Mouse (Mus musculus) cerebellum, adult 2 months (tissue): ENCODE data around the gene A830018L16Rik. TPM values are rescaled to one million over a fixed set of nuclear protein-coding genes. Genes with fewer than 3 reads are reported as not detected.

Experiments used
- DNase-seq, 2 experiments: peaks; one replicate each; pipeline ENCODE4 v3.0.0; 2021
- H3K27ac ChIP-seq: fragments of 200-500 bp; 2 replicates; pipeline ENCODE4 v1.5.1; 2012; ENCODE audit warnings: low read length, control low read depth, inconsistent platforms; ENCODE audit not compliant: insufficient read depth
- H3K27me3 ChIP-seq: fragments of 200-500 bp; 2 replicates; pipeline ENCODE4 v1.6.1; 2012; ENCODE audit warnings: inconsistent platforms, mild to moderate bottlenecking, low read length, moderate library complexity; ENCODE audit not compliant: control insufficient read depth, insufficient read depth
- H3K4me1 ChIP-seq: fragments of 200-500 bp; 2 replicates; pipeline ENCODE4 v1.6.1; 2011; ENCODE audit warnings: low read length; ENCODE audit not compliant: control insufficient read depth, insufficient read depth
- H3K4me3 ChIP-seq: fragments of 200-500 bp; replicated peaks from 2 replicates; pipeline ENCODE3; 2011; ENCODE audit warnings: mild to moderate bottlenecking, low read depth, low read length, control low read depth; ENCODE audit not compliant: insufficient read depth
- CTCF ChIP-seq: fragments of 200-500 bp; IDR thresholded peaks from 2 replicates; pipeline ENCODE4 v1.5.1; 2011; ENCODE audit warnings: low read depth, mild to moderate bottlenecking, control low read depth, low read length, moderate library complexity, borderline replicate concordance; ENCODE audit not compliant: insufficient read depth
- POLR2A ChIP-seq: fragments of 200-500 bp; IDR thresholded peaks from 2 replicates; pipeline ENCODE4 v1.6.1; 2011; ENCODE audit warnings: low read length, control low read depth, borderline replicate concordance; ENCODE audit not compliant: insufficient read depth
- WGBS: fragments of 180-500 bp; shearing (Covaris S2); methylation state at CpG from one replicate; pipeline ENCODE4 v1.1.7; 2018; 5-methylcytosine and 5-hydroxymethylcytosine counted together
- polyA plus RNA-seq: library from polyadenylated mRNA; depleted of rRNA; stranded (reverse); fragments of >200 nt; gene quantifications from 2 replicates; pipeline ENCODE4 v1.2.3, GENCODE M21; 2012; rRNA removed

A830018L16Rik gene
- polyA plus RNA-seq: 6.1 and 7.3 TPM in 2 replicates

DNA sequence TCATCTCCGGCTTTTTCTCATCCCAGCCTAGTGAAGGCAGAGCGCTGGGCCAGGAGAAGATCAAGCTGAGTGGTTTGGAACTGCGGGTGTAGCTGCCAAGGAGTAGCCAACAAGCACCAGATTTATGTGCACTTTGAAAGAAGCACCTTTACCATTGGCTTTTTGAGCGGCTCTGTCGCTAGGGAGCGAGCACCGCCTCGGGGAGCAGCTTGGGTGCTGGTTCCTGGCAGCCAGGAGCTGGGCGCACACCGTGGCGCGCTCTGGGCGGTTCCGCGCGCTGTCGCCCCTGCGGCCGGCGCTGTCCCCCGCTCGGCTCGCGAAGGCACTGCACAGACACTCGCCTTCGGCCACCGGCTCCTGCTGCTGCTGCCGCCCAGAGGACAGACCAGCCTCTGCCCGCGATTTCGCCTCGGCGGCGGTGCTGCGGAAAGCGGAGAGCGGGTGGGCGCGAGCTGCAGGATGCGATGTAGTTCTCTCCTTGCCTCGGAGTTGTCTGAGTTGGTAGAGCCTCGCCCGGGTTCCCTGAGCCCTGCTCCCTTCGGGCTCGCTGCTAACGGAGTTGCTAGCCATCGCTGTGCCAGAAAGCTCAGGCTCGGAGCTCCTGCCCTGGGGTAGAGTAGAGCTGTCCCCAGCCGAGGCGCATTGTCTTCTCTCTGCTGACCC lies at the start of gene A830018L16Rik:
A830018L16Rik (plus strand) TSS at position 212 of the 663 bp plus-strand sequence.
- peak; percentile 78 to 79 for DNase-seq
- no peaks in the 10 kb centered on the region for H3K27me3 ChIP-seq
- WGBS: under 1% methylated on average over 50 of the region's 50 CpGs
- H3K27ac ChIP-seq: no peak within 1 kb of the TSS
- H3K4me3 ChIP-seq: peak within 1 kb of the TSS; percentile 54
- TF ChIP-seq CTCF (peak; percentile 49), POLR2A (no peak)
- peaks cover 3% of the 10 kb centered on the region; the same call in 1 of the 2 replicates for H3K4me1 ChIP-seq

DNA sequence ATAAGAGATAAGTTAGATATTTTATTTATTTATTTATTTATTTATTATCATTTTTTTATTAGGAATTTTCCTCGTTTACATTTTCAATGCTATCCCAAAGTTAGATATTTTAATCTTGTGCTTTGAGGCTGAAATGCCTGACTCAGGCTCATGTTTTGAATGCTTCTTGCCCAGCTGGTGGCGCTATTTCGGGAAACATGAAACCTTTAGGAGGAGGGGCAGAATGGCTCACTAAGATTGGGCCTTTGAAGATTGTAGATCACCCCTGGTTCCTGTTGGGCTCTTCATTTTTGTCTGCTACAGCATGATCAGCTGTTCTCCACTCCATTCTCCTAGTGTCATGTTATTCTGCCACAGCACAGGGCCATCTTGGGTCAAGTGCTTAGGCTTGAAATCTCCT lies 28.1 kb upstream of the A830018L16Rik start:
- Histone ChIP-seq H3K27me3 (no peaks in the 10 kb centered on the region), H3K27ac (no peak overlapping the region), H3K4me3 (no peak overlapping the region), H3K4me1 (no peaks in the 10 kb centered on the region)
- WGBS: 66% methylated on average over 3 of the region's 3 CpGs
- DNase-seq: no peak
- no peak for TF ChIP-seq CTCF
- TF ChIP-seq POLR2A: no peak

DNA sequence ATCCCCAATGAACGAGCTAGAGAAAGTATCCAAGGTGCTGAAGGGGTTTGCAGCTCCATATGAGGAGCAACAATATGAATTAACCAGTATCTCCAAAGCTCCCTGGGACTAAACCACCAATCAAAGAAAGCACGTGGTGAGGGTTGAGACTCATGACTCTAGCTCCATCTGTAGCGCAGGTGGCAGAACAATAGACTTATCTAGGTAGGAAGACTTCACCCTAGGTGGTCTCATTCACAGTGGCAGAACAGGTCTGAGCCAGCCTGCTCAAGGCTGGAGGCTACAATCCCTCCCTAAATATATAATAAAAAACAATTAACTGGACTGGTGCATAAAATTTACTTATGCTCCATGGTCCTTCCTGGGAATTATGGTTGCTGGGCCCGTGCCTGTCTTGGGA lies 18.5 kb upstream of the A830018L16Rik start:
- no peaks in the 10 kb centered on the region for H3K4me1 ChIP-seq
- DNase-seq: no peak
- H3K27me3 ChIP-seq: no peaks in the 10 kb centered on the region
- H3K4me3 ChIP-seq: no peak overlapping the region
- WGBS: 53% methylated on average over 4 of the region's 4 CpGs
- H3K27ac ChIP-seq: no peak overlapping the region
- no peak for TF ChIP-seq CTCF
- no peak for TF ChIP-seq POLR2A

DNA sequence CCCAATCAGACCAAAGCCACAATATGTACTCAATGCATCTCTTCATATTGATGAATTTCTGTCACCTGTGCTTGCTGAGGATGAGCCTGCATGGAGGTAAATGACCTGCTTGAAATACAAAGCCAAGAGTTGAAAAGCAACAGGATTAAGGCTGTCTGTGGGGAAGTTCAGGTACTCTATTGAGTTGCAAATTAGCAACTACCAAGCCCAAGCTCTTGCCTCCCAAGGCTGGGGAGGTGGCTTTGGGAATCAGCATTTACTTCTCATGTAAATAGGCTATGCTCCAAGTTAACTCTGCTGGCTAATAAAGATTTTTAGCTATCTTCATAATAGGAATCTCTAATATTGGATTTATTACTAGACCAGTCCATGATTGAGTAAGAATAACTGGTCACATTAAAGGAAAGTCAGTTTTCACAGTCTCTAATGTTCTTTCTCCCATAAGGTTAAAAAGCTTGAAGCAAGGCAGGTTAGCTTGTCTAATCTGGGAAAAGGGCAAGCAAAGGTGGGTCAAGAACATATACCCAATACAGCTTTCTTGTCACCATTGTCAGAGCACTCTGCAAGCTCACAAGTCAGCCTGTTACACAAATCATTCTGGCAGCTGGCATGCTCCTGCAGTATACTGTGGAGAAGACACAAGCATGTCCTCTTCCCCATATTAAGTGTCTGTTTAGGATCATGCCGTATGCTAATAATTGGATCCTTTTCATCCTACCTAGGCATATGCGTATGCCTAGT lies 17.7 kb upstream of the A830018L16Rik start:
- TF ChIP-seq CTCF (no peak), POLR2A (no peak)
- no peak for DNase-seq
- no peak overlapping the region for H3K4me3 ChIP-seq
- H3K27me3 ChIP-seq: no peaks in the 10 kb centered on the region
- H3K27ac ChIP-seq: no peak overlapping the region
- no peaks in the 10 kb centered on the region for H3K4me1 ChIP-seq
- WGBS: 87% methylated on average over 2 of the region's 2 CpGs

DNA sequence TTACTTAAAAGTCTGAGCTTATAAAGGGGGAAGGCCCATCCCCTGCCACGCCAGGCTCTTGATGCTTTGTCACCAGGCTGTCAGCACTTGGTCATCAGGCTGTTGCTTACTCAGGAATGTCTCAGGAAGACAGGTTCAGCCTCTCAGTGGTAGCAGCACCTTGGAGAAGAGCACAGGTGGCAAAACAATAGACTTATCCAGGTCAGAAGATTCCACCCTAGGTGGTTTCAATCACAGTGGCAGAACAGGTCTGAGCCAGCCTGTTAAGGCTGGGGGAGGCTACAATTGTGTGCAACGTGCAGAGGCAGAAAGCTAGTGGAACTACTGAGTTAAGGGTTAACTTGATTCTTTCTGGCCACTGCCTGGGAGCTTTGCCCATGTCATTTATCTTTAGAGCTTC lies 12.7 kb upstream of the A830018L16Rik start:
- no peak overlapping the region for H3K4me3 ChIP-seq
- H3K4me1 ChIP-seq: no peaks in the 10 kb centered on the region
- no peaks in the 10 kb centered on the region for H3K27me3 ChIP-seq
- 53% methylated on average over 2 of the region's 2 CpGs for WGBS
- no peak for DNase-seq
- no peak overlapping the region for H3K27ac ChIP-seq
- no peak for TF ChIP-seq POLR2A
- no peak for TF ChIP-seq CTCF

DNA sequence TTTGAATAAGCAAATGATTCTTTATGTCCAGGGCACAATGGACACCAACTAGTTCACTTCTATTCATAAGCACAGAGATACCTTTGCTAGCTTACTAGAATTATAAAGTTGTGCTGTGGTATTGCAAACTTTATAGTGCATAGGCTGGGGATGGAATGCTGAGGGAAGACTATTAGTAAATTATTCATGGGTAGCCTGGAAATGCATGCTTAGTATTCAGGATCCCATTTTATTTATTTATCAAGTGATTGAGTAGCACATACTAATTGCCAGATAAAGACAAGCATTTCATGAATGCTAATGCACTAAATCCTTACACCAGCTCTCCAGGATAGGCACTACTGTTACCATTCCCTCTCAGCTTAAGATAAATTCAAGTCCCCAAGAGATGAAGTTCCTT lies 8.4 kb upstream of the A830018L16Rik start:
- DNase-seq: no peak

DNA sequence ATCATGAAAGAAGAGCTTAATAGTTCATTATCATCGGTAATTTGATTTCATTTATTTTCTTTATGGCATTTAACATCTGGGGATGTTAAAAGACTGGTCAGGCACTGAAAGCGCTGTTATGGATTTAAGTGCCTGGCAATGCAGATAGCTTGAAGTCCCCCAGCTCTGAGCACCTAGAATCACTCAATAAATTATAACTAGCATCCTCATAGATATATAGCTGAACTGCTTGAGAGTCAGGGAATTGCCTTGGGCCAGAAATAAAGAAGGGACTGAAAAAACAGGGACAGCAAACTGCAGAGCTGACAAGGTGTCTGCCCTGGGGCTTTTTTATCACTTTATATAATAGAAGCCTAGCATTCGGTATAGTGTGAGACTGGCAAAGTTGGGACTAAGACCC lies 7.9 kb upstream of the A830018L16Rik start:
- 92% methylated on average over 3 of the region's 3 CpGs for WGBS
- Histone ChIP-seq H3K27me3 (no peaks in the 10 kb centered on the region), H3K4me1 (no peaks in the 10 kb centered on the region), H3K27ac (no peak overlapping the region), H3K4me3 (no peak overlapping the region)
- TF ChIP-seq CTCF (no peak), POLR2A (no peak)
- DNase-seq: no peak

More for the DNA sequence above, 8.4 kb upstream of the A830018L16Rik start:
- H3K27ac ChIP-seq: no peak overlapping the region
- no peak overlapping the region for H3K4me3 ChIP-seq
- no peak for TF ChIP-seq POLR2A
- TF ChIP-seq CTCF: no peak
- no peaks in the 10 kb centered on the region for H3K27me3 ChIP-seq
- H3K4me1 ChIP-seq: no peaks in the 10 kb centered on the region

DNA sequence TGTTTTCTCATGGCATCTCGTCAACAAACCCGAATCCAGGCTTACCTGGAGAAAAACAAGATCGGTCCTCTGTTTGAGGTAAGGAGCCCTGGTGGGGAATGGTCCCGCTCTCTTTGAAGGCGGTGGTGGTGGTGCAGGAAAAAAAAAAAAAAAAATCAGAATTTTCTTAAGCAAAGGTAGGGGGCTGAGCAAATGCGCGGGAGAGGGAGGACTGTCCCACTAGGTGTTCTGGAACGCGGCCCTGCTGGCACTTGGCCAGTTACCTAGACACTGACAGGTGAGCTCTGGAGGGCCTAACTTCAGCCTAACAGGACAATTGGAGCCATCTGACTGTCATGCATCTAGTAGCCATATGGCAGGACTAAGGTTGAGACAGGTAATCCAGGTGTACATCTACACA lies 655 bp downstream of the A830018L16Rik start:
- Histone ChIP-seq H3K27ac (no peak overlapping the region), H3K27me3 (no peaks in the 10 kb centered on the region), H3K4me1 (peaks cover 3% of the 10 kb centered on the region; the same call in 1 of the 2 replicates), H3K4me3 (peak overlapping the region; percentile 54)
- TF ChIP-seq CTCF (no peak), POLR2A (no peak)
- WGBS: 2% methylated on average over 9 of the region's 9 CpGs
- peak; percentile 66 to 68 for DNase-seq
